Mouse (Mus musculus) testis, postnatal 14 days (tissue): ENCODE data around the gene Aldh3b1.

Experiments used
- DNase-seq: peaks from one replicate; pipeline ENCODE4 v3.0.0; 2021; ENCODE audit warnings: low spot score

The Aldh3b1 gene

DNA sequence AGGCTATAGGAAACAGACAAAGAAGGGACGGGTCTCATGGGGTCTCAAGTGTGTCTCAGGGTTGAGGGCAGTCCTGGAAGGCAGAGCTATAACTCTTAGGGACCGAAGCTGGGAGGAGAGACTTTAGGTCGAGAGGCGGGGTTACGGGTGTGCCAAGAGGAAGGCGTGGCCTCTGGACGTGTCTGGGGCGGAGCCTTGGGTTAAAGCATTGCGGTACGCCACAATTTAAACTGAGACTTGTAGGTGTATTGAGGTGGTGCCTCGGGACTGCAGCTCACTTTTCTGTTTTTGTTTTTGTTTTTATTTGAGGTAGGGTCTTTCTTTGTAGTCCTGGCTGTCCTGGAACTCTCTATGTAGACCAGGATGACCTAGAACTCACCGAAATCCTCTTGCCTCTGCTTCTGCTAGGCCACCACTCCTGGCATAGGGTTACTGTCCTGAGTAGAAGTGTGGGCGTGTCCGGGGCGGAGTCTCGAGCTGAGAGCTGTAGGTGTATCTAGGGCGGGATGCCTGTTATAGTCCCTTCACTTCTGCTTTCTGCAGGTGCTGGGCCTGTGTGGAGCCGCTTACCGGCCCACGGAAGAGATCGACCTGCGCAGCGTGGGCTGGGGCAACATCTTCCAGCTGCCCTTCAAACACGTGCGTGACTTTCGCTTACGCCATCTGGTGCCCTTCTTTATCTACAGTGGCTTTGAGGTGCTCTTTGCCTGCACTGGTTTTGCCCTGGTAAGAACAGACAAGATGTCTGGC lies 13.6 kb upstream of the Aldh3b1 start:
- DNase-seq = no peak

DNA sequence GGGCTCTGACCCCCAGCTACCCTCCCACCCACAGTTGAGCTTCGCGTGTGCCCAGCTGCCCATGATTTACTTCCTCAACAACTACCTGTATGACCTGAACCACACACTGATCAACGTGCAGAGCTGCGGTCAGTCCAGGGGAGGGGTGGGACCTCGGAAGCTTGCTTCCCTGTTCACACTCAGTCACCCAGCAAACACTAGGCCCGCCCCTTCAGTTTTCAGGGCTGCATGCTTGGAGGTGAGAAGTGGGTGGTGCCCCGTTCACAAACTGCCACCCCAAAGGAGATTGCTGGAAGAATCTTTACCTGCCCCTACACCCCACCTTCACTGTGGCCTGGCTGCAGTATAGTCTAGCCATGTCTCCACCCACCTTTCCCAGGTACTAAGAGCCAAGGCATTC lies 12.7 kb upstream of the Aldh3b1 start:
- DNase-seq = no peak

- DNase-seq = no peak
Observed at GRCm38 (mm10) chr19:3935896-3936850, 6.6 kb upstream of the Aldh3b1 start.

DNA sequence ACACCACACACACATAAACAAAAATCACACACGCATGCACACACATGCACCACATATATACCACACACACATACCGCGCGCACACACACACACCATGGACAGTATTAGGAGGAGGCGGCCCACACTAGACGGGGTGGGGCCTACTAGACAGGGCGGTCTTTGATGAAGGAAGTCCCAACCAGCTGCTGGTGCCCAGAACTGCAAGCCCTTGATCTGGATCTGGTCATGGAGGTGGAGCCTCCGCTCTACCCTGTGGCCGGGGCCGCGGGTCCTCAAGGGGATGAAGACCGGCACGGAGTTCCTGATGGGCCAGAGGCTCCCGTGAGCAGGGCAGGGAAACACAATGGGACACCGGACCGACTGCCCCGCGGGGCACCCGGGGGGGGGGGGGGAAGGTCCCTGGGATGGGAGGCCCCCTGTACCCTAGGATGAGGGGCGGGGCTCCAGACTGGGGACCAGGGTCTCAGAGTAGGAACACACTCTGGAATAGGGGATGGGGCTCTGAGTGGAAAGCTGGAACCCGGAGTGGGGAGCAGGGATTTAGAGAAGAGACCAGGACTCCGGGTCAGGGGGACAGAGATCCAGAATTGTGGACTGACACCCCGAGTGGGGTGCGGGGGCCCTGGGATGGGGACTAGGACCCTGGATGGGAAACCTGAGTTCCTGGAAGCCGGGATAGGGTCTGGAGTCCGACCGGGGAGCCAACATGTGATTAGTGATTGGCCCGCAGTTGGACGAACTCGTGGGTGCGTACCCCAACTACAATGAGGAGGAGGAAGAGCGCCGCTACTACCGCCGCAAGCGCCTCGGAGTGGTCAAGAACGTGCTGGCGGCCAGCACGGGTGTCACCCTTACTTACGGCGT lies 5.7 kb upstream of the Aldh3b1 start, which contains the start of gene Unc93b1:
Gene Unc93b1, plus strand, starts transcription at position 155 of the 864 bp plus-strand sequence.
- no peak for DNase-seq

- no peak for DNase-seq
Observed at GRCm38 (mm10) chr19:3931716-3932115, 2.1 kb upstream of the Aldh3b1 start.

GRCm38 (mm10) chr19:3930262-3931057 lies 852 bp upstream of the Aldh3b1 start:
- no peak for DNase-seq

DNA sequence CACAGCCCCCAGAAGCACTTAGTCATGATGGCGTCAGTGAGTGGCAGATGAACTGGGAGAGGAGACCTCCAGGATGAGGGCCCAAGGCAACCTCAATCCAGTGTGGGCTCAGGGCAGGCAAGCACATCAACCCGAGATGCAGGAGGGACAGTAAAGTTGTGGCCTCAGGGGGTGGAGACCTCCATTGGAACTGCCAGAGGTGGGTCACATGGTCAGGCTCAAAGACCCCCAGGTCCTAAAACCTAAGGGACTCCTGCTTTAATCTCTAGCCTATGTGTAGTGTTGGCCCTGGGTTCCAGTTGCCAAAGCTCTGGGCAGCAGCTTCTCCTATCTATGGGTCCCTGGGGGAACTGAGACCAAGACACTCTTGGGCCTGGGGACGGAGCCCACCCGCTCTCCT lies 829 bp downstream of the Aldh3b1 start:
- DNase-seq = no peak

- DNase-seq = no peak
Observed at GRCm38 (mm10) chr19:3927989-3928388, 1.6 kb downstream of the Aldh3b1 start.

DNA sequence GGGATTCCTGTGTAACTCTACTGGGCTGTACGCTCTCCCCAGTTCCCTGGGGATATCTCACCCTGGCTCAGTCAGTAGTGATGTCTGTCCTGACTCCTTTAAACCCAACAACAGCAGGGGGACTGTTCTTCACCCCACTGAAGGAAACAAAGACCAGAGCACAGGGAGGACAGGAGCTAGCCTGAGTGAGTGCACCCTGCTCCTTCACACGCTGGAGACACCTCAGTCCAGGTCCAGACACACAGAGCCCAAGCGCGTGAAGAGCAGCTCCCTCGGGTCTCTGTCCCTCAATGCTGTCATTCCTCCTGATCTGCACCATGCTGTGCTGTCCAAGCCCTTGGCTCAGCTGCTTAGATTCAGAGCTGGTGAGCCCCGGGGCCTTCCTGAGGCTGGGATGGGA lies 2.9 kb downstream of the Aldh3b1 start:
- no peak for DNase-seq

DNA sequence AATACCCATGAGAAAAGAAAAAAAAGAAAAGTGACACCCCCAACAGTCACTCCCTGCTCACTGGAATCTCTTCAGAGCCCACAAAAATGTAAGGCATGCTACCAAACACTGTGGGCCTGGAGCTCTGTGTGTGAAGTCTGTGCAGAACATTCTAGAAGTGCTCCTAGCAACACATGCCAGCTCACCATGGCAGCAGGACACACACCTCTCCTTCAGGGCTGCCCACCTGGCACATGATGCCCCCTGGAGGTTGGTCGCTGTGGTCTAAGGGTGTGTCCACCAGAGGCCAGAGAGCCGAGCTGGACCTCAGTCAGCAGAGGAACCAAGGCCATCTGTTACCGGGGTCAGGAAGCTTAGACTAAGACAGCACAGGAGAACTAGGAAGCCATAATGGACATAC lies 3.3 kb downstream of the Aldh3b1 start:
- no peak for DNase-seq

GRCm38 (mm10) chr19:3925859-3926258 lies 3.7 kb downstream of the Aldh3b1 start:
- DNase-seq = no peak

GRCm38 (mm10) chr19:3924868-3925267 lies 4.7 kb downstream of the Aldh3b1 start:
- DNase-seq = no peak

GRCm38 (mm10) chr19:3924190-3924589 lies 5.4 kb downstream of the Aldh3b1 start:
- DNase-seq = no peak

DNA sequence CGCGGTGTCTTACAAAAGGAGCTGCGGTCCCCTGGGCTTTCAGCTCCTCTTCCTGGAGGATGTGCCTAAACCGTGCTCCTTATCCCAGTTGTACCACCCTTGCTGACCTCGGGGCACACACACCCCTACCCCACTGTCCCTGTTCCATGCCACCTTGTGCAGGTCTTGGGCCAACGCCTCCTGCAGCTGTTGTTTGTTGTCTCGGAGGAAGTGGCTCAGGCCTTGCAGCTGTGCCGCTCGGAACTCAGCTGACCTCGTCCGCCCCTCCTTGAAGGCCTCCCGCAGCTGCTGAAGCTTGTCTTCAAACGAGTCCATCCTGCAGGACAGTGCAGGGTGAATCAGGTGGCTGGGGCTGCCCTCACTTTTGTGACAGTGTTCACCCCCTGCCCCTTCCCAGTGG lies 6.0 kb downstream of the Aldh3b1 start:
- DNase-seq = no peak

DNA sequence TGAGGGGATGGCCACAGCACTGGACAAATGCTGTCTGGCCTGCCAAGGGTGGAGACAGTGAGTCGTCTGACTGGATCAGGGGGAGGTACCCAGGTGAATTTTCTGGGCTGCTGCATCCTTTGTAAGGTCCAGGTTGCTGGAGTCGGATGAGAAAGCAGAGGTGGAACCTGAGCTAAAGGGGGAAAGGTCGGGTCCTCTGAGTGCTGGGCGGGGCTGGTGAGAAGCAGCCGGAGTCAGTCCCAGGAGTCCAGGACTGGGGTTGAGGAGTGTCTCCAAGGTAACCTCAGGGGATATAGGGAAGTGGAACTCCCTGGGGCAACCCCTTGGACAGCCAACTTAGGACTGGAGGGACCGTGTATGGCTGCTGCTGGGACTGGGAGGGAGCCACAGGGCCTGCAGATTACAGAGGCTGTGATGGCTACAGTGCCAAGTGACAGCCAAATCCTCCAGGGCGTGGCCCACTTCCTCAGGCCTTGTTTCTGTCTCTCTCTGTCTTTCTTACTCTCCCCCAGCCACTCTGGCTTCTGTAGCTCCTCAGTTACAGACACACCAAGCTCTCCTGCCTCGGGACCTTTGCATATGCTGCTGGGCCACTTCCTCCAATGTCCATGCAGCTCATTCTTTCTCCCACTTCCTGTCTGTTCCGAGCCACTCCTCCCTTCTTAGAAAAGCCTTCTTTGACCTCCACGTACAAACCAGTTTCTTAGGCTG lies 6.8 kb downstream of the Aldh3b1 start:
- no peak for DNase-seq

GRCm38 (mm10) chr19:3919928-3920327 lies 9.7 kb downstream of the Aldh3b1 start:
- DNase-seq = no peak

DNA sequence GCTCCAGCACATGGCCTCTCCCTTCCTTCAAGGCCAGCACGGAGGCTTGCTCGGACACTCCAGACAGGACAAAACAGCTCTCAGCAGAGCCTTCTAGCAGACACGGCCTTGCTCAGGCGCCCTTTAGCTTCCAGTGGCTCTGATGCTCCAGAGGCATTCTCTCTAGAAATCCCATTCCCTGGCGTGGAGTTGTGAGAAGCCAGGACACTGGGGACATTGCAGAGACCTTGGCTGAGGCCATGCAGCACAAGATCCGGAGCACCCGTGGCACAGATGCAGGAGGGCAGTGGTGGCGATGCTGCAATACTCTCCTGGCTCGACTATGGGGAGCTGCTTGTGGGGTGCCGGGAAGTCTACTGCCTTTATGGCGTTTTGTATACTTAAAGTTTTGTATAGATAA lies 12.9 kb downstream of the Aldh3b1 start:
- DNase-seq = no peak

- DNase-seq = no peak
Observed at GRCm38 (mm10) chr19:3914535-3914934, 15.1 kb downstream of the Aldh3b1 start.

GRCm38 (mm10) chr19:3913692-3914091 lies 15.9 kb downstream of the Aldh3b1 start:
- no peak for DNase-seq

DNA sequence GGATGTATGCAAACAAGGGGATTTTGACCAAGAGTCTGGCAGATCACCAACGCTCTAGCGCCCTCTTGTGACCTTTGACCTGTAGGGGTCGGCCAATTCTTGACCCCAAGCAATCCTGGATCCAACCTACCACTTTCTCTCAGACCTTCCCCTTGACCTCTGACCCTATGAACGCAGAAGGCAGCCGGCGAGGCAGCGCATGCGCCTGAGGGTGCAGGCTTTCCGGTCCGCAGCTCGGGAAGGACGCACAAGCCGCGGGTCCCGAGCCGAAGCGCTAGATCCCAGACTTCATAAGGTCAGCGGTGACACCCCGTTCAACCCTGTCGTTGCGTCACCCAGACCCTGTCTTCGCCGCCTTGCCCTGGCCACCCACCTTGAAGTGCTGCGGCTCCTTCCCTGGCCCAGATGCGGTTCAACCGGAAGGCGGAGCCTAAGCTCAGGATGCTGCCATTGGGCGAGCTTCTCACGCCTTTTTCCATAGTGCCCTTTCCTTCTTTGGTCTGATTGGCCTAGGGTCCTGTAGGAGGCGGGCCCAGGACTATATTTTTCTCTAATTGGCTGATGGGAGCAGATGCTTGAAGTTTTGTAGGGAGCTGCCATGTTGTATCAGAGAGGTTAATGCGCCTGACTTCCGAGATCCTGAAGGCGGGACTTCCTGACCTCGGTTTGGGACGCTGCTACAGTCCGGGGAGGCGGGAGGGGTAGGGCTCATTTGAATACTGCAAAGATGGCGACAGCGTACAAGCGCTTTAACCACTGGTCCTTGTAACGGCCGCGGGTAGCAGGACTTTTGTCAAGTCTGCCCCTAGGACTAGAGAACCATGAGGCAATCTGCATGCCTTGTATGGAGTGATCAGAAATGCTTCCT lies 17.0 kb downstream of the Aldh3b1 start, which contains the start of gene Ndufs8:
Gene Ndufs8, minus strand, starts transcription at position 438 of the 868 bp plus-strand sequence.
- peak; percentile 95 for DNase-seq
